Mouse (Mus musculus): Measurements from ENCODE around the gene Tmem232. TPM values are rescaled to one million over a fixed set of nuclear protein-coding genes. Genes with fewer than 3 reads are reported as not detected.
"Not testable (repeated sequence)": the region's sequence is repeated elsewhere in the genome, so short reads cannot be mapped to it uniquely, and the experiment has no call there.

The Tmem232 gene
- total and polyA plus RNA-seq, 2 experiments from 2014 or later, result 0.89 to 2.0 TPM

DNA sequence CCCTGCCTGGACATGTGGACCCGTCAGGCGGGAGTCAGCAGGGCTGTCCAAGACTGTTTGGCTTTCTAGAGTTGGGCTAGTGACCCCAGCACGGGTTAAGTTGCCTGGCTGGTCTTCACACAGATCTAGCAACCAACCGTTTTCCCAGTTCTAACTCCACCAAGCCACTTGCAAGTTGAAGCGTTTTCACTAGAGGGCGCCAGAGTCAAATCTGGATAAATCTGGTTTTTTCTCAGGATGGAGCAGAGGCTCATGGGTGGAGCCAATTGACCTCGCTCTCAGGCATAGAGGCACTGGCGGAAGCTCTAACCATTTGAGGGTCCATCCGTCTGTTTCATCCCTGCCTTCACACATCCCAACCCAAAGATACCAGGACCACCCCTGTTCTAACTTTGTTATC, 17.6 kb upstream of the Tmem232 start:
- Histone ChIP-seq H3K9ac (replicated peaks; ENCODE audit: low read length) (no peak overlapping the region), H3K4me3 (ENCODE audit: low read length) (no peak overlapping the region), H3K27ac (no peak overlapping the region), H3K9me3 (ENCODE audit: low read length) (no peaks in the 10 kb centered on the region), H3K4me2 (ENCODE audit: low read depth, low read length) (no peak overlapping the region; the same call in 1 of the 2 replicates), H3K4me1 (ENCODE audit: insufficient read depth, low read length) (no peaks in the 10 kb centered on the region), H3K27me3 (ENCODE audit: insufficient read depth, low read length) (no peaks in the 10 kb centered on the region), H3K36me3 (ENCODE audit: insufficient read depth, low read length) (no peaks in the 10 kb centered on the region)
- TF ChIP-seq CTCF (IDR thresholded peaks at IDR 0.05; ENCODE audit: low read depth), result peak; percentile 66
- DNase-seq (ENCODE audit: low spot score) (peak; percentile 76), ATAC-seq (peak; percentile 55)
- 46% methylated on average over 9 of the region's 9 CpGs for WGBS

GRCm38 (mm10) chr17:65557212-65557611, 16.6 kb upstream of the Tmem232 start:
- no peak overlapping the region for H3K4me2 ChIP-seq (ENCODE audit: low read depth, low read length)
- no peak for DNase-seq (ENCODE audit: low spot score)
- no peaks in the 10 kb centered on the region for H3K4me1 ChIP-seq (ENCODE audit: insufficient read depth, low read length)
- H3K36me3 ChIP-seq (ENCODE audit: insufficient read depth, low read length), result no peaks in the 10 kb centered on the region
- H3K27ac ChIP-seq, result no peak overlapping the region
- no peaks in the 10 kb centered on the region for H3K9me3 ChIP-seq (ENCODE audit: low read length)
- no peak for ATAC-seq
- no peak for TF ChIP-seq CTCF (IDR thresholded peaks at IDR 0.05; ENCODE audit: low read depth)
- no peak overlapping the region for H3K9ac ChIP-seq (replicated peaks; ENCODE audit: low read length)
- no peak overlapping the region for H3K4me3 ChIP-seq (ENCODE audit: low read length)
- no peaks in the 10 kb centered on the region for H3K27me3 ChIP-seq (ENCODE audit: insufficient read depth, low read length)
- 82% methylated on average over 6 of the region's 6 CpGs for WGBS

- Histone ChIP-seq H3K4me3 (ENCODE audit: low read length) (no peak overlapping the region), H3K36me3 (ENCODE audit: insufficient read depth, low read length) (no peaks in the 10 kb centered on the region), H3K27me3 (ENCODE audit: insufficient read depth, low read length) (no peaks in the 10 kb centered on the region), H3K4me2 (ENCODE audit: low read depth, low read length) (no peak overlapping the region), H3K4me1 (ENCODE audit: insufficient read depth, low read length) (no peaks in the 10 kb centered on the region), H3K9me3 (ENCODE audit: low read length) (no peaks in the 10 kb centered on the region), H3K9ac (replicated peaks; ENCODE audit: low read length) (no peak overlapping the region), H3K27ac (no peak overlapping the region)
- no peak for TF ChIP-seq CTCF (IDR thresholded peaks at IDR 0.05; ENCODE audit: low read depth)
- 75% methylated on average over 10 of the region's 10 CpGs for WGBS
- ATAC-seq, result no peak
- DNase-seq (ENCODE audit: low spot score), result no peak
These were observed 16.2 kb upstream of the Tmem232 start for GRCm38 (mm10) chr17:65556798-65557197.

- Histone ChIP-seq H3K27me3 (ENCODE audit: insufficient read depth, low read length) (no peaks in the 10 kb centered on the region), H3K9ac (replicated peaks; ENCODE audit: low read length) (no peak overlapping the region), H3K27ac (no peak overlapping the region), H3K4me1 (ENCODE audit: insufficient read depth, low read length) (no peaks in the 10 kb centered on the region), H3K4me3 (ENCODE audit: low read length) (no peak overlapping the region), H3K4me2 (ENCODE audit: low read depth, low read length) (no peak overlapping the region), H3K9me3 (ENCODE audit: low read length) (no peaks in the 10 kb centered on the region), H3K36me3 (ENCODE audit: insufficient read depth, low read length) (no peaks in the 10 kb centered on the region)
- 82% methylated on average over 12 of the region's 12 CpGs for WGBS
- DNase-seq (ENCODE audit: low spot score) (no peak), ATAC-seq (no peak)
- TF ChIP-seq CTCF (IDR thresholded peaks at IDR 0.05; ENCODE audit: low read depth), result no peak
These were observed 11.9 kb upstream of the Tmem232 start for GRCm38 (mm10) chr17:65552426-65552997.

DNA sequence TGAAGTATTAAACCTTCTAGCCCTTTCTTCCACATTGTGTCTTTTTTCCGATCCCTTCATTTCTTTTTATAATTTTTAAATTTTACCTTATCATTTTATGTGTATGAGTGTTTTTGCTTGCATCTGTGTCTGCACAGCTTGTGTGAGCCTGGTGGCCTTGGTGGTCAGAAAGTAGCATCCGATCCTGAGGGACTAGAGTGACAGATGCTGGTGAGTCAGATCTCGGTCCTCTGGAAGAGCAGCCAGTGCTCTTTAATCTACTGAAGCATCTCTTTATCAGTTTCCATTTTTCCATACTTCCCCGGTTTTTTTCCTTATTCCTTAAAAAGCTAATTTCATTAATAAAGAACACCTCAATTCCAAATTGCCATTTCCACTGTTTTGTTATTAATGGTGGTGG, 9.8 kb upstream of the Tmem232 start:
- ATAC-seq, result no peak
- no peak overlapping the region for H3K9ac ChIP-seq (replicated peaks; ENCODE audit: low read length)
- 76% methylated on average over 4 of the region's 4 CpGs for WGBS

GRCm38 (mm10) chr17:65548698-65549365, 8.2 kb upstream of the Tmem232 start:
- TF ChIP-seq CTCF (IDR thresholded peaks at IDR 0.05; ENCODE audit: low read depth), result no peak
- H3K4me1 ChIP-seq (ENCODE audit: insufficient read depth, low read length), result no peaks in the 10 kb centered on the region
- H3K4me2 ChIP-seq (ENCODE audit: low read depth, low read length), result no peak overlapping the region
- peak; percentile 59 for DNase-seq (ENCODE audit: low spot score)
- no peak overlapping the region for H3K9ac ChIP-seq (replicated peaks; ENCODE audit: low read length)
- H3K9me3 ChIP-seq (ENCODE audit: low read length), result no peaks in the 10 kb centered on the region
- no peaks in the 10 kb centered on the region for H3K36me3 ChIP-seq (ENCODE audit: insufficient read depth, low read length)
- H3K4me3 ChIP-seq (ENCODE audit: low read length), result no peak overlapping the region
- no peaks in the 10 kb centered on the region for H3K27me3 ChIP-seq (ENCODE audit: insufficient read depth, low read length)
- WGBS, result 55% methylated on average over 18 of the region's 18 CpGs
- ATAC-seq, result no peak
- no peak overlapping the region for H3K27ac ChIP-seq

More for the DNA sequence above, 9.8 kb upstream of the Tmem232 start:
- no peak for TF ChIP-seq CTCF (IDR thresholded peaks at IDR 0.05; ENCODE audit: low read depth)
- Histone ChIP-seq H3K27me3 (ENCODE audit: insufficient read depth, low read length) (no peaks in the 10 kb centered on the region), H3K4me1 (ENCODE audit: insufficient read depth, low read length) (no peaks in the 10 kb centered on the region), H3K4me2 (ENCODE audit: low read depth, low read length) (no peak overlapping the region), H3K9me3 (ENCODE audit: low read length) (no peaks in the 10 kb centered on the region), H3K4me3 (ENCODE audit: low read length) (no peak overlapping the region), H3K27ac (no peak overlapping the region), H3K36me3 (ENCODE audit: insufficient read depth, low read length) (no peaks in the 10 kb centered on the region)
- DNase-seq (ENCODE audit: low spot score), result no peak

DNA sequence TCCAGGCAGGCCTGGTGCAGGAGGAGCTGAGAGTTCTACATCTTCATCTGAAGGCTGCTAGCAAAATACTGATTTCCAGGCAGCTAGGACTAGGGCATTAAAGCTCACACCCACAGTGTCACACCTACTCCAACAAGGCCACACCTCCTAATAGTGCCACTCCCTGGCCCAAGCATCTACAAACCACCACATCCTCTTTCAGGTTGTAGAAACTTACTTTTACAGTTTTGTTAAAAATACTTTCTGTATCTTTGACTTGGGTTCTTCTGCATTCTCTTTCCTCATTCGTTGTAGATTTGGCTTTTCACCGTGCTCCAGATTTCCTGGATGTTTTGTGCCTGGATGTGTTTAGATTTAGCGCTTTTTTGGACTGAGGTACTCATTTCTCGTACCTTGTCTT, 5.6 kb upstream of the Tmem232 start:
- H3K36me3 ChIP-seq (ENCODE audit: insufficient read depth, low read length); H3K4me3 ChIP-seq (ENCODE audit: low read length); H3K27ac ChIP-seq; ATAC-seq; H3K9ac ChIP-seq (replicated peaks; ENCODE audit: low read length); H3K4me2 ChIP-seq (ENCODE audit: low read depth, low read length); DNase-seq (ENCODE audit: low spot score); H3K27me3 ChIP-seq (ENCODE audit: insufficient read depth, low read length); H3K9me3 ChIP-seq (ENCODE audit: low read length); H3K4me1 ChIP-seq (ENCODE audit: insufficient read depth, low read length): not testable (repeated sequence)
- 87% methylated on average over 4 of the region's 4 CpGs for WGBS
